Mouse (Mus musculus): ENCODE data around the gene Uck2. TPM values are rescaled to one million over a fixed set of nuclear protein-coding genes. Genes with fewer than 3 reads are reported as not detected.

The Uck2 gene
- polyA plus RNA-seq, 1 experiment from 2014 or later, result 120 TPM

GRCm38 (mm10) chr1:167271304-167271703 lies 13.8 kb downstream of the Uck2 start:
- Histone ChIP-seq H3K4me1 (ENCODE audit: control insufficient read depth, insufficient read depth, low read length) (peaks cover 8% of the 10 kb centered on the region), H3K4me3 (ENCODE audit: low read depth, low read length) (no peak overlapping the region), H3K9me3 (replicated peaks; ENCODE audit: control insufficient read depth, low read length) (no peaks in the 10 kb centered on the region), H3K27ac (replicated peaks; ENCODE audit: low read depth, low read length) (no peak overlapping the region), H3K27me3 (ENCODE audit: control insufficient read depth, insufficient read depth, low read length) (no peaks in the 10 kb centered on the region), H3K9ac (replicated peaks; ENCODE audit: low read length) (no peak overlapping the region), H3K36me3 (replicated peaks; ENCODE audit: control insufficient read depth, insufficient read depth, low read depth, low read length) (no peaks in the 10 kb centered on the region), H3K4me2 (ENCODE audit: low read depth, low read length) (no peak overlapping the region)
- ATAC-seq (replicated peaks; ENCODE audit: insufficient number of reproducible peaks, low FRiP score, low TSS enrichment, low read depth), result no peak
- 31% methylated on average over 4 of the region's 4 CpGs for WGBS
- no peak for DNase-seq (ENCODE audit: low spot score)

DNA sequence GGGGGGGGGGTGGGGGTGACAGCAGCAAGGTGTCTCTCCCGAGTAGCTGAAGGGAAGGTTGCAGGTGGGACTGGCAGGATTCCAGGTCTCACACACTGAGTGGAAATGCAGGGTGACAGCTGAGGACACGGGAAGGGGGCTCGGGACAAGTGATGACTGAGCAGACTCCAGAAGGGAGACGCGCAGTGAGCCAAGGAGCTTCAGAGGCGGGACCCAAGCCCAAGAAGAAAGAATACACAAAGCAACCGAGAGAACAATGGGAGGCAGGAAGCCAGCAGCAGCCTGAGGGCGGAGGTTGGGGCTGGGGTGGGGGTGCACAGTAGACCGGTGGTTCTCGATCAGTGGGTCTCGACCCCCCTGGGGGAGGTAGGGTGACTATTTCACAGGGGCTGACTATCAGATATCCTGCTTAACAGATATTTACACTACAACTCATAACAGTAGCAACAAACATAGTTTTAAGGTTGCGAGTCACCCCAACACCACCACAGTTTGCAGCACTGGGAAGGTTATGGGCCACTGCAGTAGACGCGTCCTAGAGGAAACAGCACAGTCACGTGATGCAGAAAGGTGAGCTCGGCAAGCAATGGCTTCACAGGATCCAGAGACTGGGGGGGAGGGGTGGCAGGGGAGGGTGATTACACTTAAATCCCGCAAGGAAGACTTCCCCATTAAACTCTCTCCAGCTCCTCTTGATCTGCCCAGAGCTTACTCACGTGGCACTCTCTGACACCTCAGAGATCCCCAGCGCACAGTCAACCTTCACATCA lies 14.6 kb downstream of the Uck2 start:
- Histone ChIP-seq H3K36me3 (replicated peaks; ENCODE audit: control insufficient read depth, insufficient read depth, low read depth, low read length) (no peaks in the 10 kb centered on the region), H3K9ac (replicated peaks; ENCODE audit: low read length) (peak overlapping the region; percentile 0; the same call in 1 of the 2 replicates), H3K4me3 (ENCODE audit: low read depth, low read length) (no peak overlapping the region), H3K4me1 (ENCODE audit: control insufficient read depth, insufficient read depth, low read length) (peaks cover 8% of the 10 kb centered on the region), H3K9me3 (replicated peaks; ENCODE audit: control insufficient read depth, low read length) (no peaks in the 10 kb centered on the region), H3K27ac (replicated peaks; ENCODE audit: low read depth, low read length) (no peak overlapping the region), H3K27me3 (ENCODE audit: control insufficient read depth, insufficient read depth, low read length) (no peaks in the 10 kb centered on the region), H3K4me2 (ENCODE audit: low read depth, low read length) (peak overlapping the region; percentile 33; the same call in 1 of the 2 replicates)
- 9% methylated on average over 19 of the region's 19 CpGs for WGBS
- DNase-seq (ENCODE audit: low spot score) (peak; percentile 49), ATAC-seq (replicated peaks; ENCODE audit: insufficient number of reproducible peaks, low FRiP score, low TSS enrichment, low read depth) (no peak)

DNA sequence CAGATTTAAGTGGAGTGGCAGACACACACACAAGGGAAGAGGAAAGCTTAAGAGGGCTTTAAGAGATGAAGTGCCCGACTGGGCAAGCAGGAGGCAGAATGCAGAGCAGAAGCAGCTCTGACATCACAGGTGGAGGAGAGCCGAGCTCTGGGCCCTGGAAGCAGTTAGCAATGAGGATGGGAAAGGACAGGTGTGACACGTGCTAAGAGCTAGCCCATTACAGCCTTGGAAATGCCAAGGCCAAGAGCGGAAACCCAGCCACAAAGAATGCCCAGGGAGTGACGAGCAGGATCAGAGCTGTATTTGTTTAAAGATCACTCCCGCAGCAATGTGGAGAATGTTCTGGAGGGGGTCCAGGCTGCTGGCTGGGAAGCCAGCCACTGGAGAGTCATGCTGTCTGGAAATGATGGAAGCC lies 15.3 kb downstream of the Uck2 start:
- Histone ChIP-seq H3K4me3 (ENCODE audit: low read depth, low read length) (no peak overlapping the region), H3K27ac (replicated peaks; ENCODE audit: low read depth, low read length) (no peak overlapping the region), H3K9me3 (replicated peaks; ENCODE audit: control insufficient read depth, low read length) (no peaks in the 10 kb centered on the region), H3K4me1 (ENCODE audit: control insufficient read depth, insufficient read depth, low read length) (peaks cover 8% of the 10 kb centered on the region), H3K27me3 (ENCODE audit: control insufficient read depth, insufficient read depth, low read length) (no peaks in the 10 kb centered on the region), H3K36me3 (replicated peaks; ENCODE audit: control insufficient read depth, insufficient read depth, low read depth, low read length) (no peaks in the 10 kb centered on the region), H3K4me2 (ENCODE audit: low read depth, low read length) (no peak overlapping the region), H3K9ac (replicated peaks; ENCODE audit: low read length) (peak overlapping the region; percentile 0; the same call in 1 of the 2 replicates)
- WGBS, result 29% methylated on average over 6 of the region's 6 CpGs
- DNase-seq (ENCODE audit: low spot score) (no peak), ATAC-seq (replicated peaks; ENCODE audit: insufficient number of reproducible peaks, low FRiP score, low TSS enrichment, low read depth) (no peak)

- H3K9ac ChIP-seq (replicated peaks; ENCODE audit: low read length), result no peak overlapping the region
- WGBS, result 31% methylated on average over 14 of the region's 14 CpGs
- peaks cover 8% of the 10 kb centered on the region for H3K4me1 ChIP-seq (ENCODE audit: control insufficient read depth, insufficient read depth, low read length)
- no peaks in the 10 kb centered on the region for H3K27me3 ChIP-seq (ENCODE audit: control insufficient read depth, insufficient read depth, low read length)
- no peak overlapping the region for H3K27ac ChIP-seq (replicated peaks; ENCODE audit: low read depth, low read length)
- no peak overlapping the region for H3K4me2 ChIP-seq (ENCODE audit: low read depth, low read length)
- no peaks in the 10 kb centered on the region for H3K36me3 ChIP-seq (replicated peaks; ENCODE audit: control insufficient read depth, insufficient read depth, low read depth, low read length)
- H3K4me3 ChIP-seq (ENCODE audit: low read depth, low read length), result no peak overlapping the region
- DNase-seq (ENCODE audit: low spot score) (no peak), ATAC-seq (replicated peaks; ENCODE audit: insufficient number of reproducible peaks, low FRiP score, low TSS enrichment, low read depth) (no peak)
- no peaks in the 10 kb centered on the region for H3K9me3 ChIP-seq (replicated peaks; ENCODE audit: control insufficient read depth, low read length)
Observed at GRCm38 (mm10) chr1:167269350-167269811, 15.7 kb downstream of the Uck2 start.

- Histone ChIP-seq H3K4me1 (ENCODE audit: control insufficient read depth, insufficient read depth, low read length) (peaks cover 8% of the 10 kb centered on the region), H3K27me3 (ENCODE audit: control insufficient read depth, insufficient read depth, low read length) (no peaks in the 10 kb centered on the region), H3K9me3 (replicated peaks; ENCODE audit: control insufficient read depth, low read length) (no peaks in the 10 kb centered on the region), H3K27ac (replicated peaks; ENCODE audit: low read depth, low read length) (no peak overlapping the region), H3K9ac (replicated peaks; ENCODE audit: low read length) (no peak overlapping the region), H3K4me2 (ENCODE audit: low read depth, low read length) (no peak overlapping the region), H3K4me3 (ENCODE audit: low read depth, low read length) (no peak overlapping the region), H3K36me3 (replicated peaks; ENCODE audit: control insufficient read depth, insufficient read depth, low read depth, low read length) (no peaks in the 10 kb centered on the region)
- DNase-seq (ENCODE audit: low spot score) (no peak), ATAC-seq (replicated peaks; ENCODE audit: insufficient number of reproducible peaks, low FRiP score, low TSS enrichment, low read depth) (no peak)
- WGBS, result 81% methylated on average over 9 of the region's 9 CpGs
Observed at GRCm38 (mm10) chr1:167268360-167269063, 16.6 kb downstream of the Uck2 start.

GRCm38 (mm10) chr1:167266720-167267119 lies 18.4 kb downstream of the Uck2 start:
- ATAC-seq (replicated peaks; ENCODE audit: insufficient number of reproducible peaks, low FRiP score, low TSS enrichment, low read depth) (no peak), DNase-seq (ENCODE audit: low spot score) (no peak)
- 93% methylated on average over 3 of the region's 3 CpGs for WGBS
- Histone ChIP-seq H3K9ac (replicated peaks; ENCODE audit: low read length) (no peak overlapping the region), H3K4me3 (ENCODE audit: low read depth, low read length) (no peak overlapping the region), H3K4me1 (ENCODE audit: control insufficient read depth, insufficient read depth, low read length) (peaks cover 8% of the 10 kb centered on the region), H3K4me2 (ENCODE audit: low read depth, low read length) (no peak overlapping the region), H3K27ac (replicated peaks; ENCODE audit: low read depth, low read length) (no peak overlapping the region), H3K27me3 (ENCODE audit: control insufficient read depth, insufficient read depth, low read length) (no peaks in the 10 kb centered on the region), H3K9me3 (replicated peaks; ENCODE audit: control insufficient read depth, low read length) (no peaks in the 10 kb centered on the region), H3K36me3 (replicated peaks; ENCODE audit: control insufficient read depth, insufficient read depth, low read depth, low read length) (no peaks in the 10 kb centered on the region)

DNA sequence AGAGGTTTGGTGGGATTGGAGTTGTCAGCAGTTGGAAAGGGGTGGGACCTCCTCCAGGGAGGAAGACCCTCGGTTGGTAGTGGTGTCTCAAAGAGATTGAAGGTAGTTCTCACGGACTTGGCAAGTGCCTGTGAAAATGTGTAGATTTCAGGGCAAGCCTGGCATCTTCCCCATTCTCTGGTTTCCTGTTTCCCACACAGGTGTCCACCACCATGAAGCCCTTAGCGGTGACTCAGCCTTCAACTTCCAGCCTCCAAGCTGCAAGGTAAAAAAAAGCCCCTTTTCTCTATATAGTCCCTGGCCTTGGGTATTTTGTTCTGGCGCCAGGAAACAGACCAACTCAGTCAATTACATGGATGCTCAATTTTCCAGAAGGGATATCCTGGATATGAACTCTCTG lies 19.8 kb downstream of the Uck2 start:
- no peak overlapping the region for H3K4me2 ChIP-seq (ENCODE audit: low read depth, low read length)
- WGBS, result 86% methylated on average over 4 of the region's 4 CpGs
- H3K27me3 ChIP-seq (ENCODE audit: control insufficient read depth, insufficient read depth, low read length), result no peaks in the 10 kb centered on the region
- no peak overlapping the region for H3K4me3 ChIP-seq (ENCODE audit: low read depth, low read length)
- H3K9me3 ChIP-seq (replicated peaks; ENCODE audit: control insufficient read depth, low read length), result no peaks in the 10 kb centered on the region
- H3K9ac ChIP-seq (replicated peaks; ENCODE audit: low read length), result no peak overlapping the region
- H3K27ac ChIP-seq (replicated peaks; ENCODE audit: low read depth, low read length), result no peak overlapping the region
- no peak for DNase-seq (ENCODE audit: low spot score)
- peaks cover 4% of the 10 kb centered on the region for H3K4me1 ChIP-seq (ENCODE audit: control insufficient read depth, insufficient read depth, low read length)
- no peaks in the 10 kb centered on the region for H3K36me3 ChIP-seq (replicated peaks; ENCODE audit: control insufficient read depth, insufficient read depth, low read depth, low read length)
- ATAC-seq (replicated peaks; ENCODE audit: insufficient number of reproducible peaks, low FRiP score, low TSS enrichment, low read depth), result no peak

DNA sequence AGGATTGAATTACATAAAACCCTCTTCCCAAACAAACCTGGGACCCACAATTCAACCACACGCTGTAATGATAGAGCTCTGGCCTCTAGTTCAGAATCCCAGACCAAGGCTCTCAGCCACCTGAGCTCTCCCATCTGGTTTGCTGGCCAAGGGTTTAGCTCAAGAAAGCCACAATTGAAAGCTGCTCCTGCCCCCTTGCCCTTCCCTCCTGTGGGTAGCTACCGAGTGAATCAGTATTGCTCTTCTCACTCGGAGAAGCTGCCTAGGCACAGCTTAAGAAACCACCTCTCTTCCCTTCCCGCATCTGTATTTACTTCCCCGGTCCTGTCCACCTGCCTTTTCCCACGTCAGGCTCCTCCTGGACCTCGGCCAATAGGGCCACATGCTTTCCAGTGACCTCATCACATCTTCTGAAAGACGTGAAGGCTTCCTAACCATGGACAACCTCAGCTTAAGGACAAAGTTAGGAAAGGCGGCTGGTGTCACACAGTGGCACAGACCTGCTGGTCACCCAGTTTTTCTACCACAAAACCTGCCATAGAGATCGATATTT lies 22.6 kb downstream of the Uck2 start:
- H3K4me2 ChIP-seq (ENCODE audit: low read depth, low read length), result no peak overlapping the region
- WGBS, result 78% methylated on average over 10 of the region's 10 CpGs
- H3K36me3 ChIP-seq (replicated peaks; ENCODE audit: control insufficient read depth, insufficient read depth, low read depth, low read length), result no peaks in the 10 kb centered on the region
- no peaks in the 10 kb centered on the region for H3K9me3 ChIP-seq (replicated peaks; ENCODE audit: control insufficient read depth, low read length)
- H3K4me1 ChIP-seq (ENCODE audit: control insufficient read depth, insufficient read depth, low read length), result no peaks in the 10 kb centered on the region
- H3K27ac ChIP-seq (replicated peaks; ENCODE audit: low read depth, low read length), result no peak overlapping the region
- no peaks in the 10 kb centered on the region for H3K27me3 ChIP-seq (ENCODE audit: control insufficient read depth, insufficient read depth, low read length)
- no peak overlapping the region for H3K9ac ChIP-seq (replicated peaks; ENCODE audit: low read length)
- H3K4me3 ChIP-seq (ENCODE audit: low read depth, low read length), result no peak overlapping the region
- DNase-seq (ENCODE audit: low spot score), result no peak
- no peak for ATAC-seq (replicated peaks; ENCODE audit: insufficient number of reproducible peaks, low FRiP score, low TSS enrichment, low read depth)
